Mouse (Mus musculus): ENCODE results near the gene Sorbs1. TPM values are rescaled to one million over a fixed set of nuclear protein-coding genes. Genes with fewer than 3 reads are reported as not detected.
A peak's percentile ranks its signal among the peaks of the same experiment; 100 is the strongest.

The Sorbs1 gene
- total RNA-seq, 1 experiment from 2014 or later: 12.4 TPM

DNA sequence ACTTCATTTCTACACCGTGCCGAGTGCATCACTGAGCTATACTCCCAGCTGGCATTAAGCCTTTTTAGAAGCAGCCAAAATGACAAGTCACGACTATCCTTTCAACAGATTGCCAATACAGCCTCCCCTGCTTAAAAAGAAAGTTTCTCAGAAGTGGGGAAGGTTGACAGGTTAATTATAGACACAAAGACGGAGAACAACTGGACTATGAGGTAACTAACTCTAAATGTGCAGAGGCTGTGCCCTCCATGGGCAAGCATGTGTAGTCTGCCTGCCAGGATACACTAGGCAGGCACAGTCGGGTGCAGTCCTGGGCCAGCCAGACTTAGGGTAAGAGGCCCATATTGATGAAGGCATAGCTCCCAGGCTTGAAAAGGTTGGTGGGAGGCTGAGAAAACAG, 244.1 kb downstream of the Sorbs1 start:
- no peak for ATAC-seq (replicated peaks; ENCODE audit: insufficient number of reproducible peaks, low FRiP score, low TSS enrichment, poor library complexity, severe bottlenecking)

DNA sequence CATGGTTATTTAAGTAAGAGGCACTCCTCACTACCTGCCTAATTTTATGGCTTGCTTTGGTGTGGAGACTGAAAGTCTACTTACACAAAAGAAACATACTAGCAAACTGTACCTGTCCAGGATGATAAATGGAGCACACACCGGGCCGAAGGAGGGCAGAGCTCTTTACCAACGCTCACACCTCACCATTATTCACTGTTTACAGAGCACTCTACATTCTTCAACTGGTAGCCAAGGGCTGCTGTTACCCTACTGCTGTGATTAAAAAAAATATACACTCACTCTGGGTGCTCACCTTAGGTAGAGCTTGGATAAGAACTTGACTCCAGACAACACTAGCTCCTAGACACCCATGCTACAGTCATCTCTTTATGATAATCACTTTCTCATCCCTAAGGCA, 245.1 kb downstream of the Sorbs1 start:
- ATAC-seq (replicated peaks; ENCODE audit: insufficient number of reproducible peaks, low FRiP score, low TSS enrichment, poor library complexity, severe bottlenecking): no peak

DNA sequence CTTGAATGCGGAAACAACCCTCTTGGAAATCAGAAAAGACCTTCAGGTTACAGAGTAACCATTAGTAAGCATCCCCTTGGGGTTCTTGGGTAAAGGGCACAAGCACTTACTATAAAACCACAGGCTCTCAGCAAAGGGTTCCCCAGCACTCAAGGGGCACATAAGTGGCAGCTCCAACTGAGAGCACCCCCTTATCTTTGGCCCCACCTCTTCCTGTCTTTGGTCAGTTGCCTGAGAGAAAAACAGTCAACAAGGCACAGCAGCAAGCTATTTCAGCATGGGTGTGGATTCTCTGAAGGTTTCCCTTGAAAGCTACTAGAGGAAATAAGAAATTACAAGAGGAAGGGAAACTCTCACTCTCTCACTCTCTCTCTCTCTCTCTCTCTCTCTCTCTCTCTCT, 246.2 kb downstream of the Sorbs1 start:
- ATAC-seq (replicated peaks; ENCODE audit: insufficient number of reproducible peaks, low FRiP score, low TSS enrichment, poor library complexity, severe bottlenecking): peak; percentile 70

DNA sequence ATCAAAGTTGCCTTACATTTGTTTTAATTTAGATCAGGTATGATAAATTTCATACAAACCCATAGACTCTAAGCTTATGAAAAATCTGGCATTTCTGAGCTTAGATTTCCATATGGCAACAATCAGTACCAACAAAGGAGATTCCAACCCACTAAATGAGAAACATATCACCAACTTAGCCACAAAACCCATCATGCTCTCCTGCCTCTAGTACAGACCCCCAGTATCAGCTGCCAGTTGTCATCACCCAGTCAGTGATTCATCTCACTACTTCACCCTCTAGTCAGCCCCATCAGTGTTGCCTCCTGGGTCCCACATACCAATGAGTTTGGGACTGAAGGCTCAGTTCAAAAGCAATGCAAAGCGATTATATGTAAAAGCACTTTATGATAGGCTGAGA, 254.1 kb downstream of the Sorbs1 start:
- ATAC-seq (replicated peaks; ENCODE audit: insufficient number of reproducible peaks, low FRiP score, low TSS enrichment, poor library complexity, severe bottlenecking): no peak

DNA sequence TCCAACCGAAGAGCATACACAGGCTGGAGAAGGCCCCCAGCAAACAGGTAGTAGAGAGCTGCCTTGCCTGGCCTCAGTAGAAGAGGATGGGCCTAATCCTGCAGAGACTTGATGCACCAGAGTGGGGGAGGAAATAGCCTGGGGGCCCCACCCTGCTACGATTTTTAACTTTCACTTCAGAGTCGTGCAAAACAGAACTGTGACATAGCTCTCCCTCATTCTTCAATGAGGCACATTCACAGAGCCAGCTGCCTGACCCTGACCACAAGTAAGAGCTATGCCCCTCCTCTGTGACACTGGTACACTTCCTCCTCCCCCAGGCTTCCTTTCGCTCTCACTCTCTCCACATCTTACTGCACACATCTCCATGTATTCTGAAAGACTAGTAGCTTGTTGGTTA, 256.2 kb downstream of the Sorbs1 start:
- ATAC-seq (replicated peaks; ENCODE audit: insufficient number of reproducible peaks, low FRiP score, low TSS enrichment, poor library complexity, severe bottlenecking): peak; percentile 86

DNA sequence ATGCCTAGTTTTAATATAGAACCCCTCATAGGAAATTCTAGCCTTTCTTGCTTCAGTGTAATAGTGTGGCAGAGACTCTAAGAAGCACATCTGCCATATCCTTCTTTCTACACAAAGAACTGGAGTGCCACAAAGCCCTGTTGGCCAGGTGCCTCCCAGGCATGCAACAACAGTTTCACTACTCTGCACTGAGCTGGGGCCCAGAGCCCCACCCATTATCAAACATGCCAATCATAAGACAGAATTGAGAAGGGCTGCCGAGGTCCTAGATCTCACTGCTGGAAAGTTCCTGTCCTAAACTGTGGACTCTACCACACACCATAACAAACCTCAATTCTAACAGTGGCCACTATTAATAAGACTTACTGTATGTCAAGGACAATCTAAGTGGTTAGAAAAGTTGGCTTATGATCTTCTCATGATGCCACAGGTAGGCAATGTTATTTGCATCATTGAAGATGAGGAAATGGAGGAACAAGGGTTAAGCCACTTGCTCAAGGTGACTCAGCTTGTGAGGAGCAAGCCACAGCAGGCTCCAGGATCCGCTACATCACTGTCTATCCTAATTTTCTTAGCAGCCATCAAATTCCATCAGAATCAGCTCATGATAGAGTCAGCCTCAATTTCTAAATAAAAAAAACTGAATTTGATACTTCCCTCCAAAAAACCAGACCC, 257.1 kb downstream of the Sorbs1 start:
- no peak for ATAC-seq (replicated peaks; ENCODE audit: insufficient number of reproducible peaks, low FRiP score, low TSS enrichment, poor library complexity, severe bottlenecking)

DNA sequence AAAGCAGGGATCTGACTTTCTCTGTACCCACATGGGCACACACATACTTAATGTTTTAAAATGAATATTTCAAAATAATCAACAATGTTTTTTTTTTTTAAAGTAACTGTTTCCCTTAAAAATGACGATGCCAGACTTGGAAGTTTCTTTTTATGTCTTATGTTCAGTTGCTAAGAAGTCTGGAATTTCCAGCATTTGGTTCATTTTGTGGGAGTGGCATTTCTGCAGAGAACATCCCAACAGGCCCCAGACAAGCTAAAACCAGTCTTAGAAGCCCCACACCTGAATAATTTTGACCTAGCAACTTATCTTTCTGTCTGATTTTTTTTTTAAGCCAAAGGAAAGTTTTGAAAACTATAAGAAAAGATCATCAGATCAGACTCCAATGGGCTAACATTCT, 258.0 kb downstream of the Sorbs1 start:
- ATAC-seq (replicated peaks; ENCODE audit: insufficient number of reproducible peaks, low FRiP score, low TSS enrichment, poor library complexity, severe bottlenecking): no peak

DNA sequence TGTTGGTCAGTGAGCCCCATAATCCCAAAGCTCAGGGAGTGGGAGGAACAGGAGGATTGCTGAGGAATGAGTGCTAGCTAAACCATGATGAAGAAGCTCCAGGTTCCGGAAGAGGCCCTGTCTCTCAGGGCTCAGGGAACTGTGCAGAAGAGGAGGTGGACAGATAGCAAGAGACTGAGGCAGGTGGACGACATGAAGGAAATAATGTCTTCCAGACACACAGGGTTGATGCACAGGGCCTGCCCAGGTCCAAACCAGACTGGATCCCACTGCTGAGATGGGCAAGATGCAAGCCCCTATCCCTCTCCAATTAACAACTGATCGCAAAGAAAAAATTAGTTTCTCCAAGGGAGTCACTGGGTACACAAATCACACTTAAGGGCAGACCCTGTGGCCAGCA, 258.8 kb downstream of the Sorbs1 start:
- no peak for ATAC-seq (replicated peaks; ENCODE audit: insufficient number of reproducible peaks, low FRiP score, low TSS enrichment, poor library complexity, severe bottlenecking)

- no peak for ATAC-seq (replicated peaks; ENCODE audit: insufficient number of reproducible peaks, low FRiP score, low TSS enrichment, poor library complexity, severe bottlenecking)
These were observed 259.8 kb downstream of the Sorbs1 start for GRCm38 (mm10) chr19:40253768-40254167.

DNA sequence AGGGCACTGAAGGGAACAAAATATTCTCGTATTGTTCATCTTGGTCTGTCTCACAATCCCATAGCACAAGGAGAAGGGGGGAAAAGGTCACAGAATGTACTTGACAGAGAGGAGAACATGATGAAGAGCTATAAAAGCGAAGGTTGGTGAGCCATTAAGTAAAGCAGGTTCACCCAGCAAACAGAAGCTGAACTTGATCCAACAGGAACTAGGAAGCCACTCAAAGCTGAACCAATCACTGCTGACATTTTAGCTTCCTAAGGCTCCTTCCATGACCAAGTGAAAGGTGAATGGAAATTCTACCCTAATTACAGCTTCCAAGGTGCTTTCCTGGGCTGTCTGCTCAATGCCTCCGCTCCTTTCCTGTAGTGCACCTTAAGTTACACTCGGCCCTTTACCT, 262.5 kb downstream of the Sorbs1 start:
- ATAC-seq (replicated peaks; ENCODE audit: insufficient number of reproducible peaks, low FRiP score, low TSS enrichment, poor library complexity, severe bottlenecking): no peak

DNA sequence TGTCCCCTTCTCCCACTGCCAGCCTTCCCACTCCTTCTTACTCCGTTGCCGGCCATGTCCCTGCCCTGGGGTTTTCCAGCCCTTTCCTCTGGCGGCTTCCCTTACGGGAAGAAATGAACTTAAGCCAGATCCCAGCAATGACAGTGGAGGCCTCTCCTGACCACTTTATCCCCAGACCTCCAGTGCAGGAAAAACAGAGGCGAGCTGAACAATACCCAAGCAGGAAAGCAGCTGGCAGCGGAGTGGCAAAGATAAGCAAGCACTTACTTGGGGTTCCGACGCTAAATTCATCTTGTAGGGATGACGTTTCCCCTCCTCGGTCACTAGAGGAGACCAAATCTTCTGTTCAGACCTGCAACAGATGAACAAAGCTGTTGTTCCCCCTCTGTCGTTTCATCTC, 264.2 kb downstream of the Sorbs1 start:
- ATAC-seq (replicated peaks; ENCODE audit: insufficient number of reproducible peaks, low FRiP score, low TSS enrichment, poor library complexity, severe bottlenecking): no peak

- no peak for ATAC-seq (replicated peaks; ENCODE audit: insufficient number of reproducible peaks, low FRiP score, low TSS enrichment, poor library complexity, severe bottlenecking)
These were observed 265.1 kb downstream of the Sorbs1 start for GRCm38 (mm10) chr19:40248476-40248875.

GRCm38 (mm10) chr19:40247268-40247666, 266.3 kb downstream of the Sorbs1 start:
- no peak for ATAC-seq (replicated peaks; ENCODE audit: insufficient number of reproducible peaks, low FRiP score, low TSS enrichment, poor library complexity, severe bottlenecking)

DNA sequence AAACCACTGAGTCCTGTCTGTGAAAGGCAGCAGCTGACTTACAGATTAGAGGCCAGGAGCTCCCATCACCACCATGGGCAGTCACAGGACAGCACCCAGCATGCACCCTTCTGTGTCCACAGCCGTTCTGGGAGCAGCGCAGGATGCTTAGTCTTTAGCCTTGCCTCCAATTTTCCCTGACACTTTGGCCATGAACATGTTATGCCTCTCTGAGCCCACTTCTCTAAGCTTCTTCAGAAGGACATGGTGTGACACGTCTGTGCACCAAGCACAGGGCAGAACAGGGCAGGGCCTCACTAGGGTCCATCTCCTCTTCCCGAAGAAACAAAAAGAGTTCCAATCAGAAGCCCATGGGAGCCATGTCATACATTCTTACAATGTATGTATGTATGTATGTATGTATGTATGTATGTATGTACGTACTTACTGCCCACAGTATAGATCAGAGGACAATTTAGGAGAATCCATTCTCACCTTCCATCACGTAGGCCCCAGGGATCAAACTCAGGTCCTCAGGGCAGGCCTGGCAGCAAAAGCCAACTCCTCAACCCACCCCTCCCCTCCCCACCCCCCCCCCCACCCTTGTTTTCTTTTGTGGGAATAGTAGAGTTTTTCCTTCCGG, 266.8 kb downstream of the Sorbs1 start:
- 0 out of 2 replicates have a peak, but pooled peaks have one; percentile 27 for ATAC-seq (replicated peaks; ENCODE audit: insufficient number of reproducible peaks, low FRiP score, low TSS enrichment, poor library complexity, severe bottlenecking)

Other genes starting within 250 kb of the Sorbs1 start
- 29.3 to 85.7 TPM (median 49.8 TPM) in 3 replicates for gene Pdlim1, start 241.9 kb downstream of the Sorbs1 start, total RNA-seq (2017)
- gene Aldh18a1, start 74.7 kb upstream of the Sorbs1 start, total RNA-seq (2017): 14.1 to 26.9 TPM (median 21.1 TPM) in 3 replicates
- 1.8 to 11.2 TPM (median 4.2 TPM) in 3 replicates for gene Tctn3, start 98.5 kb upstream of the Sorbs1 start, total RNA-seq (2017)
- gene Entpd1, start 98.6 kb upstream of the Sorbs1 start, total RNA-seq (2017): 54.4 to 130 TPM (median 68.2 TPM) in 3 replicates
- 0.53 to 3.2 TPM in 2 of 3 replicates, not detected in the other for gene Cc2d2b, start 235.0 kb upstream of the Sorbs1 start, total RNA-seq (2017)

Data from monocyte, adult 5-6 weeks (primary cell).